ENCODE assay signal across 8 mouse cellular contexts in genomic region chr10:108389927-108390287, GRCm38 (mm10). TPM values are rescaled to one million over a fixed set of nuclear protein-coding genes. Genes with fewer than 3 reads are reported as not detected.
DNase-seq lines count a peak whose midpoint lies in the region; ATAC-seq and TF ChIP-seq lines count a peak whose summit lies in the region.

No protein-coding gene starts in this region.

- WGBS in lung, postnatal 0 days = 6% methylated on average over 4 of the region's 4 CpGs

- H3K4me2 ChIP-seq in lung, postnatal 0 days (replicated peaks; ENCODE audit: low read depth, low read length) = no peak overlapping the region

- TF ChIP-seq EP300 in lung, postnatal 0 days (IDR thresholded peaks at IDR 0.05) = no peak

- no peak for TF ChIP-seq CTCF in lung, postnatal 0 days (IDR thresholded peaks at IDR 0.05)

- H3K27ac ChIP-seq in lung, postnatal 0 days (ENCODE audit: low read length) = no peak overlapping the region

- no peaks in the 10 kb centered on the region for H3K9me3 ChIP-seq in lung, postnatal 0 days (ENCODE audit: low read length)

- peak; percentile 14 for DNase-seq in adrenal gland, postnatal 14 days
- no peak for DNase-seq in adrenal gland, adult (ENCODE audit: inconsistent age in 2 of 2, low spot score in 1 of 2)
- DNase-seq in urinary bladder, postnatal 14 days (ENCODE audit: low spot score) = peak; percentile 58
- DNase-seq in urinary bladder, postnatal 25 days (ENCODE audit: low spot score) = no peak
- peak; percentile 64 for DNase-seq in lung, postnatal 0 days (ENCODE audit: low spot score)
- no peak for DNase-seq in layer of hippocampus, postnatal 10 days (ENCODE audit: low spot score in 2 of 2)
- DNase-seq in frontal cortex, adult 2 months (ENCODE audit: extremely low spot score in 1 of 2, low spot score in 1 of 2) = no peak

- H3K4me1 ChIP-seq in lung, postnatal 0 days (ENCODE audit: insufficient read depth, low read depth, low read length) = peaks cover 7% of the 10 kb centered on the region; the same call in 1 of the 2 replicates

- no peaks in the 10 kb centered on the region for H3K27me3 ChIP-seq in lung, postnatal 0 days (replicated peaks; ENCODE audit: insufficient read depth, low read length)

- no peak overlapping the region for H3K9ac ChIP-seq in lung, postnatal 0 days (replicated peaks; ENCODE audit: low read depth)

- no peaks in the 10 kb centered on the region for H3K36me3 ChIP-seq in lung, postnatal 0 days (ENCODE audit: insufficient read depth, low read length)

- ATAC-seq in lung, postnatal 0 days = peak; percentile 66
- ATAC-seq in erythroblast, adult 5-6 weeks (replicated peaks; ENCODE audit: low FRiP score, poor library complexity, severe bottlenecking) = no peak

- no peak overlapping the region for H3K4me3 ChIP-seq in lung, postnatal 0 days (ENCODE audit: low read depth, low read length)

RNA-seq across cellular contexts. Expression of gene Pawr, which starts 58.0 kb away (rescaled TPM):
- 10.1 and 10.9 TPM in 2 replicates for total RNA-seq in adrenal gland, postnatal 14 days (2021)
- polyA plus RNA-seq in lung, postnatal 0 days (2015; fragmentation: Nextera tagmentation; extraction: Ambion mirVana) = 15.3 and 19.6 TPM in 2 replicates
- total RNA-seq in layer of hippocampus, postnatal 10 days (2021) = 1 to 10 TPM; 3.4 to 3.8 TPM
- total RNA-seq in erythroblast, adult 5-6 weeks (2015; ENCODE audit: low replicate concordance) = not detected in 2 replicates
- not detected in 2 replicates for total RNA-seq in erythroblast, adult 5-6 weeks (2017; ENCODE audit: low replicate concordance)
- polyA plus RNA-seq in frontal cortex, adult 2 months (2012; rRNA removed) = 2.8 and 3.9 TPM in 2 replicates

Comparison
In these comparisons a context has a peak if more than half of its experiments do, and no peak if none do; other contexts are left out.
1. DNase-seq: peak in adrenal gland, postnatal 14 days (single experiment), urinary bladder, postnatal 14 days (single experiment) and lung, postnatal 0 days (single experiment); none in adrenal gland, adult (0 of 2), urinary bladder, postnatal 25 days (single experiment), layer of hippocampus, postnatal 10 days (0 of 2) and frontal cortex, adult 2 months (0 of 2).